Mouse (Mus musculus) small intestine, adult 2 months (tissue): ENCODE measurements around the gene Elovl7.

ENCODE experiments used
- CTCF ChIP-seq: fragments of 200-500 bp; IDR thresholded peaks from 2 replicates; pipeline ENCODE4 v1.5.1; 2012; ENCODE audit warnings: low read depth, mild to moderate bottlenecking, control low read depth, inconsistent platforms, low read length, moderate library complexity, mixed read lengths; ENCODE audit not compliant: insufficient replicate concordance, insufficient read length; ENCODE audit errors: extremely low read depth
- POLR2A ChIP-seq: fragments of 200-500 bp; IDR thresholded peaks from 2 replicates; pipeline ENCODE4 v1.6.1; 2012; ENCODE audit warnings: low read depth, mild to moderate bottlenecking, control low read depth, inconsistent platforms, low read length, moderate library complexity

GRCm38 (mm10) chr13:108323317-108323716, 109.1 kb downstream of the Elovl7 start:
- TF ChIP-seq POLR2A (no peak), CTCF (no peak)
